Mouse (Mus musculus) forebrain, embryonic 13.5 days (tissue): ENCODE measurements around the gene Timm13. TPM values are rescaled to one million over a fixed set of nuclear protein-coding genes. Genes with fewer than 3 reads are reported as not detected.

Source experiments
- ATAC-seq: fragments of 200-750 bp; cut with Nextera tagmentation; 2 replicates; pipeline ENCODE4 v1.8.0; 2017
- H3K27ac ChIP-seq: fragments of 300-500 bp; sonication (generic); 2 replicates; pipeline ENCODE4 v1.5.1; 2015; ENCODE audit warnings: inconsistent platforms, mild to moderate bottlenecking, moderate library complexity
- H3K27me3 ChIP-seq: fragments of 300-500 bp; sonication (generic); 2 replicates; pipeline ENCODE4 v1.6.1; 2015; ENCODE audit warnings: mild to moderate bottlenecking, inconsistent platforms
- H3K36me3 ChIP-seq: fragments of 300-500 bp; sonication (generic); 2 replicates; pipeline ENCODE4 v1.6.1; 2015; ENCODE audit warnings: mild to moderate bottlenecking, inconsistent platforms; ENCODE audit not compliant: poor library complexity, severe bottlenecking
- H3K4me1 ChIP-seq: fragments of 300-500 bp; sonication (generic); 2 replicates; pipeline ENCODE4 v1.6.1; 2015; ENCODE audit warnings: inconsistent platforms
- H3K4me2 ChIP-seq: fragments of 300-500 bp; sonication (generic); 2 replicates; pipeline ENCODE4 v1.6.1; 2015; ENCODE audit warnings: inconsistent platforms, mild to moderate bottlenecking, moderate library complexity
- H3K4me3 ChIP-seq: fragments of 300-500 bp; sonication (generic); 2 replicates; pipeline ENCODE4 v1.5.1; 2015; ENCODE audit warnings: mild to moderate bottlenecking, inconsistent platforms
- H3K9ac ChIP-seq: fragments of 300-500 bp; sonication (generic); 2 replicates; pipeline ENCODE4 v1.6.1; 2015; ENCODE audit warnings: mild to moderate bottlenecking, inconsistent platforms
- H3K9me3 ChIP-seq: fragments of 300-500 bp; sonication (generic); replicated peaks from 2 replicates; pipeline ENCODE4 v1.6.1; 2016; ENCODE audit warnings: inconsistent platforms
- WGBS: fragments of 180-500 bp; shearing (Covaris S2); methylation state at CpG from one replicate; pipeline ENCODE4 v1.1.7; 2015; 5-methylcytosine and 5-hydroxymethylcytosine counted together
- polyA plus RNA-seq: library from polyadenylated mRNA; unstranded; fragments of >200 nt; fragmentation: Nextera tagmentation; extraction: Ambion mirVana; gene quantifications from 2 replicates; pipeline ENCODE4 v1.2.1, GENCODE M21; 2015

Gene Timm13
- polyA plus RNA-seq, 1 experiment from 2014 or later: 364 TPM

DNA sequence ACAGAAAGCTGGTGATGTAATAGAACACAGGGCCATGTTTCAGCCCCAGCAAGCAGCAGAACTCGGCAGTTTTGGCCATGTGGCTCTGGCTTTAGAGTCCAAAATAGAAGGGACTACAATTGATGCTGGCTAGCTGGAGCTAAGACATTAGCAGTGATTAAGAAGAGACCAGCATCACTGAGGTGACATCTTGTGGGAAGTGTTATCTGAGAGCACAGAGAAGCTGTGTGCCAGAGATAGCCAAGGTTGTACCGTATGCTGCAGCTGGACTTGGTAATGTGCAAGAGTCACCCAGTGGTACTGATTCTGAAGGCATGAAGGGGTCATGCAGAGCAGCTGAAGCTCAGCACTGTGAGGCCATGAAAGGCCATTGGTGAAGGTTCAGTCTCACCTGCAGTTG lies 14.5 kb upstream of the Timm13 start:
- no peak overlapping the region for H3K4me3 ChIP-seq
- WGBS: 88% methylated on average over 2 of the region's 2 CpGs
- H3K27me3 ChIP-seq: no peaks in the 10 kb centered on the region
- H3K9ac ChIP-seq: no peak overlapping the region
- no peak overlapping the region for H3K27ac ChIP-seq
- H3K4me1 ChIP-seq: peaks cover 23% of the 10 kb centered on the region
- H3K36me3 ChIP-seq: peaks cover 48% of the 10 kb centered on the region
- no peak overlapping the region for H3K4me2 ChIP-seq
- ATAC-seq: no peak
- no peaks in the 10 kb centered on the region for H3K9me3 ChIP-seq

DNA sequence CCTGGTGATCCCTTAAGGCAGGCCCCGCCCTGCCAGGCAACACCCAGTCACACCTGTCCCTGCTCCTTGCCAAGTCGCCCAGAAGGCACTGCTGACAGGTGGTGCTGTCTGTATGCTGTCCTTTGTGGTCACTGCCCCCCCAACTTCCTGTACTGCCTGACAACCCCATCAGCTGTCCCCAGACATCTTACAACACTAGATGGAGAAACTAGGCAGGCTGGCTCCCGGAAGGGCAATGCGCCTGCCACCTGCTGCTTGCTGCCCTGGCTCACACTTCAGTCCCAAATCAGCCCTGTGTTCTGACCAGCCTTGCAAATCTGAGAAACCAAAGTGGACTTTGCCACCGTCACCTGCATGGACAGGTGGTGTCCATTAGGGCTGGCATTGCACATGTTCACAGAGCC lies 13.5 kb upstream of the Timm13 start:
- ATAC-seq: no peak
- Histone ChIP-seq H3K4me1 (peaks cover 23% of the 10 kb centered on the region), H3K27ac (no peak overlapping the region), H3K4me2 (no peak overlapping the region), H3K27me3 (no peaks in the 10 kb centered on the region), H3K9ac (no peak overlapping the region; the same call in 1 of the 2 replicates), H3K4me3 (no peak overlapping the region), H3K9me3 (no peaks in the 10 kb centered on the region), H3K36me3 (peaks cover 58% of the 10 kb centered on the region)
- WGBS: 91% methylated on average over 5 of the region's 5 CpGs

DNA sequence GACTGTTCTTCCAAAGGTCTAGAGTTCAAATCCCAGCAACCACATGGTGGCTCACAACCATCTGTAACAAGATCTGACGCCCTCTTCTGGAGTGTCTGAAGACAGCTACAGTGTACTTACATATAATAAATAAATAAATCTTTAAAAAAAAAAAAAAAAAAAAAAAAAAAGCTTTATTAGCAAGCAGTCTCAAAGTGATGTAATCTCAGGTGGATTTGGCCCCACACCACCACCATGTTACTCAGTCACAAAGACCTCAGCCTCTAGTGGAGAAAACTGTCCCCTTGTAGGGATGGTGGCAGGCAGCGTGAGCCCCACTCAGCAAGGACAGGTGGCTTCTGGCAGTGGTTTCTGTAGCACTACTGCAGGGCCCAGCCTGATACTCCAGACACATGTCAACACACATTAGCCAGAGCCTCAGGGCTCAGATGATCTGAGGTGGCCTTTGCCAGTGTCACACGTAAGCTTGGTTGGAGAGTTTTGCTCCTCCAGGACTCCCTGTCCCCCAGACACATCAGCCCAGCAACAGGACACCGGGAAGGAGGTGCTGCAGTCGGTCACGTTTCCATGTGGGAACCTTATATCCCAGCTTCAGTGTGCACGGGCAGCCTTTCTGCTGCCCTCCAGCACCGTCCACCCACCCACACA lies 12.7 kb upstream of the Timm13 start:
- ATAC-seq: no peak
- Histone ChIP-seq H3K4me1 (peaks cover 23% of the 10 kb centered on the region), H3K27me3 (no peaks in the 10 kb centered on the region), H3K4me2 (no peak overlapping the region), H3K9me3 (no peaks in the 10 kb centered on the region), H3K9ac (no peak overlapping the region), H3K4me3 (no peak overlapping the region), H3K27ac (no peak overlapping the region), H3K36me3 (peaks cover 66% of the 10 kb centered on the region)
- 91% methylated on average over 7 of the region's 8 CpGs for WGBS

GRCm38 (mm10) chr10:80911891-80912290 lies 11.1 kb upstream of the Timm13 start:
- Histone ChIP-seq H3K4me2 (no peak overlapping the region), H3K4me3 (no peak overlapping the region), H3K9ac (no peak overlapping the region), H3K9me3 (no peaks in the 10 kb centered on the region), H3K36me3 (peaks cover 82% of the 10 kb centered on the region), H3K4me1 (peaks cover 16% of the 10 kb centered on the region), H3K27me3 (no peaks in the 10 kb centered on the region), H3K27ac (no peak overlapping the region)
- no peak for ATAC-seq

DNA sequence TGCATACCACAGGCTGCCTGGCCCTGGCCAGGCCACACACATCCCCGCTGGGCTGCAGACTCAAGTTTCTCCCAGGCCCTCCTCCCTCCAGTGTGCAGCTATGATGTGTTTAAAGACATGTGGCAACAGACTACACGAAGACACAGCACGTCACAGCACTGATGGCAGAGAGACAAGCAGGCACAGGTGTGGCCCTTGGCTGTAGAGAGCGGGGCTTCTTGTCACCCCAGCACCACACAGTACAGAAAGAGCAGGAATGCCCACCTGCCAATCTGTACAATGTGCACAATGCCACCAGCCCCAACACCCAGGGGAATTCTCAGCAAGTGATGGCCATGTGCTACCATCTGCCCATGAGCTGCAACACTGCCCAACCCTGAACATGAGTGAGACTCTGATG lies 10.6 kb upstream of the Timm13 start:
- ATAC-seq: no peak
- H3K27ac ChIP-seq: no peak overlapping the region
- WGBS: over 99% methylated on average over 4 of the region's 4 CpGs
- no peak overlapping the region for H3K4me2 ChIP-seq
- no peaks in the 10 kb centered on the region for H3K27me3 ChIP-seq
- no peaks in the 10 kb centered on the region for H3K9me3 ChIP-seq
- H3K4me3 ChIP-seq: no peak overlapping the region
- H3K9ac ChIP-seq: no peak overlapping the region
- peaks cover 11% of the 10 kb centered on the region for H3K4me1 ChIP-seq
- H3K36me3 ChIP-seq: peaks cover 85% of the 10 kb centered on the region

DNA sequence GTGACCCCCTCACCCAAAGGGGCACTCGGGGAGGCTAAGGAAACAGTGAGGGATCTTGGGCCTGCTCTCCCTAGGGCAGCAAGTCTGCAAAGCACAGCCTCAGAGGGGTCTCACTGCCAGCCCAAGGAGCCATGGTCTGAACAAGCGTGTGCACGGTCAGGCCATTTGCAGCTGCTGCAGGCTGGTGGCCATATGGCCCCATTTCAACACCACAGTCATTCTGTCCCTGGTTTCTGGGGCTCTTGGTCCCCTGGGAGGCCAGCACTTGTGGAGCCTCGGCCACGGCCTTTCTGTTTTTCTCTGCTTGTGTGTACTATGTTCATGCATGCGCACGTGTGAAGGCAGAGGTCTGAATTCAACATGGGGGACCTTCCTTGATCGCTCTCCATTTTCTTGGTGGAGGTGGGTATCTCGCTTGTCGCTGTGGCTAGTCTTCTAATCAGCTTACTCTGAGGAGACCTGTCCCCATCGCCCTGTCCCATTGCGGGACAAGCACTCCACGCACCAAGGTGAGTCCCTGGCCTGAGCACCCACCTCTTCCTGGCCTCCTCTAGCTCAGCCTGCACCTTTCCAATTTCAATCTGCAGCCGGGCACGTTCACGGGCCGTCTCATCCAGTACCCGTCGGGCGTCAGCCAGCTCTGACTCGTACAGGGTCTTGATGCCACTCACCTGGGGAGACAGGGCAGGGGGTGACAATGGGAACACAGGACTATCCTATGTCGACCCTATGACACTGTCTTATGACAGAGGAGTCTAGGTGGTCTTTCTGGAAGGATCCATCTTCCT lies 8.8 kb upstream of the Timm13 start:
- Histone ChIP-seq H3K27me3 (no peaks in the 10 kb centered on the region), H3K36me3 (peaks cover 94% of the 10 kb centered on the region), H3K4me2 (no peak overlapping the region), H3K4me3 (no peak overlapping the region), H3K9ac (no peak overlapping the region), H3K4me1 (no peaks in the 10 kb centered on the region), H3K9me3 (no peaks in the 10 kb centered on the region), H3K27ac (no peak overlapping the region)
- 98% methylated on average over 22 of the region's 22 CpGs for WGBS
- ATAC-seq: no peak

- 96% methylated on average over 11 of the region's 11 CpGs for WGBS
- ATAC-seq: no peak
- peaks cover 80% of the 10 kb centered on the region for H3K36me3 ChIP-seq
These were observed 3.9 kb upstream of the Timm13 start for GRCm38 (mm10) chr10:80904709-80905108.

DNA sequence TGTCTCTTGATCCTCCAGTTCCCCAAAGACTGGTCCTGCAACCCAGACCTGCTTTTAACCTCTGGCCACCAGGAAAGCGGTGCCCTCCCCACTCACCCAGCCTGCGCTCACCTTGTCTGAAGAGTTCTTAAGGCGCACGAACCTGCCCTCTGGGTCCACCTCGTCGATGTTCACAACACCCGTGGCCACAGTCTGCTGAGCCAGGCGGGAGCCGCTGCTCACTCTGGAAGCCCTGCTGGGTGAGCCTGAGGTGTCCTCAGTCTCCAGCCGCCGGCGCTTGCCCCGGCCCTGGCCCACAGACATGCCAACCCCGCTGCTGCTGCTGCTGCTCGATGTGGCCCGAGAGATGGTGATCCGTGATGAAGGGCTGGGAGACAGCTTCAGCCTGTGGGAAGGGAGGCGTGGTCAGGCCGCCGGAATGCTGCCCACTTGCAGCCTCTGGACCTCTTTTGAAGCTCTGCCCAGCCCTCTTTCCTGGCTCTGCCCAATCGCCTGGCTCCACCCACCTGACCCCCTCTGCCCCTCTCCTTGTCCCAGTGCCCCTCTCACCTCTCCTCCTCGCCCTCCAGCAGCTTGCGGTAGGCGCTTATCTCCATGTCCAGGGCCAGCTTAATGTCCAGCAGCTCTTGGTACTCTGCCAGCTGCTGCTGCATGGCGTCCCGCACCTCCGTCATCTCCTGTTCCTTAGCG lies 3.4 kb upstream of the Timm13 start:
- Histone ChIP-seq H3K4me2 (no peak overlapping the region), H3K27me3 (no peaks in the 10 kb centered on the region), H3K4me1 (peaks cover 9% of the 10 kb centered on the region), H3K27ac (no peak overlapping the region), H3K9me3 (no peaks in the 10 kb centered on the region), H3K36me3 (peaks cover 77% of the 10 kb centered on the region), H3K9ac (no peak overlapping the region), H3K4me3 (no peak overlapping the region)
- 90% methylated on average over 28 of the region's 28 CpGs for WGBS
- ATAC-seq: no peak

More at GRCm38 (mm10) chr10:80904709-80905108, 3.9 kb upstream of the Timm13 start:
- Histone ChIP-seq H3K9me3 (no peaks in the 10 kb centered on the region), H3K4me1 (peaks cover 3% of the 10 kb centered on the region), H3K27ac (no peak overlapping the region), H3K4me2 (no peak overlapping the region), H3K27me3 (no peaks in the 10 kb centered on the region), H3K4me3 (no peak overlapping the region), H3K9ac (no peak overlapping the region)

DNA sequence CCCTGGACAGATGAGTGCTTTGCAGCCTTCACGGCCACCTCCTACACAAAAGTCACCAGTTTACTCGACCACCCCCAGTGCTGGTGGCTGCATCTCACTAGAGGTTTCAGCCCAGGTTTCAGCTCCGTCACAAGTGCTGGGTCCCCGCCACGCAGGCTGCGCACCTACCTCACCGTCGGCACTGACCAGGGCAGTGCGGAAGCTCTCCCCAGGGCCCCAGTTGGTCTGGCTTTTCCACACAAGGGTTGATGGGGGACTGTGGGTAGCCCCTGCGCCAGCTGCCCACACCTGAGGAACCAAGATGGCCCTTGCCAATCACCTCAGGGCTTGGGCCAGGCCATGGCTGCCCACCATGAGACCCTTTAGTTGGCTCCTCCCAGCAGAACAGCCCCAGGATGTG lies 2.5 kb upstream of the Timm13 start:
- ATAC-seq: no peak
- H3K9me3 ChIP-seq: no peaks in the 10 kb centered on the region
- no peaks in the 10 kb centered on the region for H3K27me3 ChIP-seq
- H3K36me3 ChIP-seq: peaks cover 77% of the 10 kb centered on the region
- no peak overlapping the region for H3K9ac ChIP-seq
- WGBS: 91% methylated on average over 10 of the region's 10 CpGs
- no peak overlapping the region for H3K4me3 ChIP-seq
- H3K4me2 ChIP-seq: no peak overlapping the region
- peaks cover 18% of the 10 kb centered on the region for H3K4me1 ChIP-seq
- no peak overlapping the region for H3K27ac ChIP-seq

DNA sequence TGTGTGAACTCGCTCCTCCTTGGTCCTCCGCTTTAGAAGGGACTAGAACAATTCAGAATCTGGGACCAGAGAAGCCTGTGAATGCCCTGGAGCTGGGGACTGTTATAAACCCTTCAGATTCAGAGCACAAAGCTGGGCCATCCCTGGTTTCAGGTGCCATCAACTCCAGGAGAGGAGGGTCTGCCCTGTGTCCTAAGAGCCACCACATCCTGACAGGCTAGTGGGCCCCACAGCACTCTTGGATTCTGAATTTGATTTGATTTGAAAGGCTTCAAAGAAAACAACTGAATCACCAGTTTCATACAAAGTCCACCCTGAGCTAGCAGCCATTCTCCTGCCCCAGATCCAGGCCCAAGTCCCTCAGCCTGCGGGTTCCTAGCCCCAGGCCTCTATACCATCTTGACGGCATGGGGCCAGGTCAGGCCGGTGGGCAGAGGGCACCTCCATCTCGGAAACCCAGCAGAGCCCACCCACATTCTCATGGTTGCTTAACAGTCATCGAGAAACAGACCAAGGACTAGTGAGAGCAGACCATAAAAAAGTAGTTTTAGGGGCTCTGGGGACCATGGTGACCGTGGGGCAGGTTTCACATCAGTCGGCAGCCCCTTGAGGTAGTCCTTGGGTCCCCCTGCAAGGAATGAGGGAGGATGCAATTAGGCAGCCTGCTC lies 1.6 kb upstream of the Timm13 start:
- no peak overlapping the region for H3K27ac ChIP-seq
- 94% methylated on average over 9 of the region's 9 CpGs for WGBS
- H3K27me3 ChIP-seq: no peaks in the 10 kb centered on the region
- no peak for ATAC-seq
- H3K9me3 ChIP-seq: no peaks in the 10 kb centered on the region
- no peak overlapping the region for H3K4me3 ChIP-seq
- no peak overlapping the region for H3K4me2 ChIP-seq
- no peak overlapping the region for H3K9ac ChIP-seq
- H3K36me3 ChIP-seq: peaks cover 77% of the 10 kb centered on the region
- peaks cover 24% of the 10 kb centered on the region for H3K4me1 ChIP-seq

GRCm38 (mm10) chr10:80901409-80902272 lies 872 bp upstream of the Timm13 start:
- ATAC-seq: no peak
- Histone ChIP-seq H3K9me3 (no peaks in the 10 kb centered on the region), H3K36me3 (peaks cover 73% of the 10 kb centered on the region), H3K4me3 (peak overlapping the region; percentile 79; the same call in 1 of the 2 replicates), H3K27ac (peak overlapping the region; percentile 35; the same call in 1 of the 2 replicates), H3K9ac (0 out of 2 replicates have a peak overlapping the region, but pooled peaks have one; percentile 28), H3K4me1 (peaks cover 24% of the 10 kb centered on the region), H3K27me3 (no peaks in the 10 kb centered on the region), H3K4me2 (peak overlapping the region; percentile 43)
- 89% methylated on average over 19 of the region's 19 CpGs for WGBS
